Mouse (Mus musculus) CH12.LX (cell line): ENCODE data around the gene Mansc1. TPM values are rescaled to one million over a fixed set of nuclear protein-coding genes. Genes with fewer than 3 reads are reported as not detected.

Experiments
- DNase-seq: peaks from one replicate; pipeline ENCODE4 v3.0.0-alpha.2; 2013; ENCODE audit errors: extremely low read depth
- H3K27ac ChIP-seq: 2 replicates; pipeline ENCODE4 v1.5.1; 2012; ENCODE audit warnings: low read depth, mild to moderate bottlenecking, control low read depth, moderate library complexity; ENCODE audit not compliant: insufficient read depth
- H3K27me3 ChIP-seq: replicated peaks from 2 replicates; pipeline ENCODE3; 2012; ENCODE audit warnings: inconsistent platforms
- H3K36me3 ChIP-seq, 2 experiments: replicated peaks in 1 of 2; 2 replicates each; pipeline versions ENCODE3 to v1.6.1; 2012; ENCODE audit warnings: inconsistent platforms in 1 of 2, low read length in 1 of 2, mild to moderate bottlenecking in 1 of 2, mixed read lengths in 1 of 2, moderate library complexity in 1 of 2; ENCODE audit not compliant: control insufficient read depth in 1 of 2, insufficient read depth in 1 of 2
- H3K4me1 ChIP-seq, 2 experiments: 2 replicates each; pipeline ENCODE4 v1.6.1; 2012; ENCODE audit warnings: inconsistent platforms in 1 of 2, moderate library complexity in 1 of 2; ENCODE audit not compliant: insufficient read depth in 2 of 2, control insufficient read depth in 1 of 2
- H3K4me2 ChIP-seq: 2 replicates; pipeline ENCODE4 v1.6.1; 2012; ENCODE audit warnings: low read depth, mild to moderate bottlenecking, control low read depth; ENCODE audit not compliant: poor library complexity, insufficient read depth, severe bottlenecking
- H3K4me3 ChIP-seq, 3 experiments: fragments of 150-350 bp in 1 of 3; sonication (generic) in 1 of 3; replicated peaks in 1 of 3; 2 replicates each; pipeline versions ENCODE3 to v1.5.1; 2011 to 2012; ENCODE audit warnings: low read depth in 2 of 3, low read length in 2 of 3, mild to moderate bottlenecking in 2 of 3, moderate library complexity in 2 of 3, control low read depth in 1 of 3, improper control_type of control experiment in 1 of 3, inconsistent platforms in 1 of 3, mixed read lengths in 1 of 3; ENCODE audit not compliant: poor library complexity in 1 of 3
- H3K79me2 ChIP-seq: replicated peaks from 2 replicates; pipeline ENCODE4 v1.6.1; 2012; ENCODE audit warnings: mild to moderate bottlenecking, moderate library complexity; ENCODE audit not compliant: control insufficient read depth, poor library complexity, insufficient read depth, severe bottlenecking; ENCODE audit errors: extremely low read depth
- H3K9ac ChIP-seq: 2 replicates; pipeline ENCODE4 v1.6.1; 2012; ENCODE audit warnings: low read depth, mild to moderate bottlenecking, control low read depth, moderate library complexity; ENCODE audit not compliant: insufficient read depth
- H3K9me3 ChIP-seq: replicated peaks from 2 replicates; pipeline ENCODE3; 2012; ENCODE audit warnings: low read length, inconsistent platforms, mixed read lengths
- CHD2 ChIP-seq: IDR thresholded peaks from 2 replicates; pipeline ENCODE4 v1.6.1; 2011; ENCODE audit warnings: low read length, improper control_type of control experiment
- CTCF ChIP-seq, 2 experiments: IDR thresholded peaks in 1 of 2; conservative IDR thresholded peaks in 1 of 2; 2 replicates each; pipeline ENCODE4 v1.5.1; 2011 to 2012; ENCODE audit warnings: low read depth in 2 of 2, low read length in 2 of 2, improper control_type of control experiment in 1 of 2, inconsistent platforms in 1 of 2, mild to moderate bottlenecking in 1 of 2, moderate library complexity in 1 of 2
- ELF1 ChIP-seq: IDR thresholded peaks from 2 replicates; pipeline ENCODE4 v1.6.1; 2014; ENCODE audit warnings: low read depth, mild to moderate bottlenecking, inconsistent platforms, low read length, improper control_type of control experiment
- EP300 ChIP-seq: IDR thresholded peaks from 2 replicates; pipeline ENCODE4 v1.6.1; 2011; ENCODE audit warnings: low read length, improper control_type of control experiment
- ETS1 ChIP-seq: conservative IDR thresholded peaks from 2 replicates; pipeline ENCODE4 v1.6.1; 2012; ENCODE audit warnings: low read depth, mild to moderate bottlenecking, inconsistent platforms, low read length, improper control_type of control experiment, moderate library complexity
- GABPA ChIP-seq: IDR thresholded peaks from 2 replicates; pipeline ENCODE4 v1.6.1; 2012; ENCODE audit warnings: low read depth, low read length, improper control_type of control experiment, inconsistent platforms; ENCODE audit not compliant: insufficient replicate concordance
- HCFC1 ChIP-seq: IDR thresholded peaks from 2 replicates; pipeline ENCODE4 v1.6.1; 2012; ENCODE audit warnings: low read depth, mild to moderate bottlenecking, inconsistent platforms, low read length, improper control_type of control experiment
- IRF4 ChIP-seq: IDR thresholded peaks from 2 replicates; pipeline ENCODE4 v1.6.1; 2014; ENCODE audit warnings: low read depth, mild to moderate bottlenecking, inconsistent platforms, low read length, improper control_type of control experiment
- JUND ChIP-seq: conservative IDR thresholded peaks from 2 replicates; pipeline ENCODE4 v1.6.1; 2011; ENCODE audit warnings: low read depth, low read length, improper control_type of control experiment
- KAT2A ChIP-seq: IDR thresholded peaks from 2 replicates; pipeline ENCODE4 v1.6.1; 2012; ENCODE audit warnings: low read length, improper control_type of control experiment, inconsistent platforms; ENCODE audit not compliant: insufficient replicate concordance
- MAFK ChIP-seq: IDR thresholded peaks from 2 replicates; pipeline ENCODE4 v1.6.1; 2011; ENCODE audit warnings: low read length, improper control_type of control experiment; ENCODE audit not compliant: insufficient replicate concordance
- MAX ChIP-seq: IDR thresholded peaks from 2 replicates; pipeline ENCODE4 v1.6.1; 2011; ENCODE audit warnings: low read length, improper control_type of control experiment
- MAZ ChIP-seq: IDR thresholded peaks from 2 replicates; pipeline ENCODE4 v1.6.1; 2012; ENCODE audit warnings: low read depth, mild to moderate bottlenecking, inconsistent platforms, low read length, improper control_type of control experiment, moderate library complexity
- MEF2A ChIP-seq: IDR thresholded peaks from 2 replicates; pipeline ENCODE4 v1.6.1; 2014; ENCODE audit warnings: low read depth, mild to moderate bottlenecking, inconsistent platforms, low read length, improper control_type of control experiment, borderline replicate concordance
- MXI1 ChIP-seq: IDR thresholded peaks from 2 replicates; pipeline ENCODE4 v1.6.1; 2011; ENCODE audit warnings: mild to moderate bottlenecking, low read depth, low read length, improper control_type of control experiment
- MYC ChIP-seq: IDR thresholded peaks from 2 replicates; pipeline ENCODE4 v1.6.1; 2011; ENCODE audit warnings: low read depth, mild to moderate bottlenecking, improper control_type of control experiment, low read length
- POLR2A ChIP-seq: IDR thresholded peaks from 2 replicates; pipeline ENCODE4 v1.6.1; 2011; ENCODE audit warnings: low read depth, mild to moderate bottlenecking, improper control_type of control experiment, low read length
- RAD21 ChIP-seq: IDR thresholded peaks from 2 replicates; pipeline ENCODE4 v1.6.1; 2011; ENCODE audit warnings: low read depth, mild to moderate bottlenecking, low read length, improper control_type of control experiment, moderate library complexity
- SMC3 ChIP-seq: IDR thresholded peaks from 2 replicates; pipeline ENCODE4 v1.6.1; 2011; ENCODE audit warnings: low read depth, low read length, improper control_type of control experiment
- TBP ChIP-seq: conservative IDR thresholded peaks from 2 replicates; pipeline ENCODE4 v1.6.1; 2011; ENCODE audit warnings: low read depth, low read length, improper control_type of control experiment
- USF1 ChIP-seq: IDR thresholded peaks from 2 replicates; pipeline ENCODE4 v1.6.1; 2014; ENCODE audit warnings: low read depth, mild to moderate bottlenecking, inconsistent platforms, low read length, improper control_type of control experiment
- USF2 ChIP-seq: conservative IDR thresholded peaks from 2 replicates; pipeline ENCODE4 v1.6.1; 2011; ENCODE audit warnings: low read depth, low read length, improper control_type of control experiment
- ZNF384 ChIP-seq: IDR thresholded peaks from 2 replicates; pipeline ENCODE4 v1.6.1; 2012; ENCODE audit warnings: low read depth, low read length, improper control_type of control experiment, inconsistent platforms
- dilution Hi-C: fragments of 300-500 bp; cut with MboI; formaldehyde crosslinking; loops from 2 replicates; pipeline ENCODE4 v1.14.3; 2020; ENCODE audit warnings: low sequenced_read_pairs; ENCODE audit not compliant: extremely low pct_unique_long_range_greater_than_20kb, extremely low pct_ligation_motif_present
- in situ Hi-C: fragments of 300-500 bp; cut with MboI; formaldehyde crosslinking; loops from 3 replicates; pipeline ENCODE4 v1.14.3; 2019; ENCODE audit warnings: low sequenced_read_pairs, low pct_ligation_motif_present, low pct_unique_long_range_greater_than_20kb, mixed read lengths
- polyA plus RNA-seq: library from polyadenylated mRNA; unstranded; fragments of >175 nt; gene quantifications from 2 replicates; pipeline ENCODE4 v1.2.1, GENCODE M21; 2012; ENCODE audit warnings: low read depth; ENCODE audit not compliant: insufficient read length
- total RNA-seq, 2 experiments: library from RNA; depleted of rRNA; stranded (reverse); fragments of 300-350 nt in 1 of 2; fragments of >200 nt in 1 of 2; gene quantifications; 2 replicates each; pipeline ENCODE4 v1.2.3; 2012 to 2014

Gene Mansc1
- total and polyA plus RNA-seq, 3 experiments: not detected

- Histone ChIP-seq H3K27ac (no peak overlapping the region), H3K4me3 (no peak overlapping the region), H3K9me3 (no peaks in the 10 kb centered on the region), H3K4me2 (no peak overlapping the region), H3K27me3 (no peaks in the 10 kb centered on the region), H3K79me2 (no peaks in the 10 kb centered on the region), H3K36me3 (no peaks in the 10 kb centered on the region), H3K9ac (no peak overlapping the region), H3K4me1 (peaks cover 0 to 8% of the 10 kb centered on the region in 2 experiments; a peak in 2 of 4 replicates)
- DNase-seq: no peak
- in situ Hi-C loops (loop anchor here (25.0 kb wide), 1 partner anchor 640 kb away; no protein-coding TSS in a partner anchor), dilution Hi-C loops (no loop called here)
- TF ChIP-seq IRF4: no peak
- no peak for TF ChIP-seq MAFK
- TF ChIP-seq CHD2: no peak
- no peak for TF ChIP-seq ZNF384
- no peak for TF ChIP-seq JUND
- no peak for TF ChIP-seq ETS1
- no peak for TF ChIP-seq SMC3
- no peak for TF ChIP-seq HCFC1
Measured at GRCm38 (mm10) chr6:134602371-134603003, 29.8 kb downstream of the Mansc1 start.

- DNase-seq: no peak
- H3K4me1 ChIP-seq: peaks cover 0 to 2% of the 10 kb centered on the region in 2 experiments; a peak in 2 of 4 replicates
- no peaks in the 10 kb centered on the region for H3K9me3 ChIP-seq
- in situ Hi-C loops: loop anchor here (25.0 kb wide), 1 partner anchor 639 kb away; no protein-coding TSS in a partner anchor
- 0 out of 2 replicates have a peak overlapping the region, but pooled peaks have one; percentile 29 for H3K4me2 ChIP-seq
- H3K27ac ChIP-seq: no peak overlapping the region
- no peaks in the 10 kb centered on the region for H3K79me2 ChIP-seq
- no peak overlapping the region for H3K4me3 ChIP-seq
- no peak overlapping the region for H3K9ac ChIP-seq
- H3K36me3 ChIP-seq: no peaks in the 10 kb centered on the region
- dilution Hi-C loops: no loop called here
- TF ChIP-seq USF1 (no peak), POLR2A (no peak), MEF2A (no peak), GABPA (no peak), MAZ (no peak), TBP (no peak), ELF1 (no peak), MYC (no peak), KAT2A (no peak), CTCF (conservative IDR thresholded peaks at IDR 0.05 in 1 of 2, IDR thresholded peaks at IDR 0.05 in 1 of 2; ENCODE audit: low read depth in 2 of 2, low read length in 2 of 2) (no peak), RAD21 (no peak), USF2 (no peak), EP300 (no peak), ZNF384 (no peak), SMC3 (no peak), MXI1 (no peak), MAX (no peak)
- H3K27me3 ChIP-seq: no peaks in the 10 kb centered on the region
Measured at GRCm38 (mm10) chr6:134601766-134602165, 30.5 kb downstream of the Mansc1 start.
